Mouse (Mus musculus) lung, postnatal 0 days (tissue): ENCODE measurements at regions not wholly inside any gene's neighbourhood (a gene's known extent, or its start where the extent isn't known, plus 50 kb on each side); places are given as distances from the start of the nearest gene placed in this dataset.
"Not testable (repeated sequence)": the region's sequence is repeated elsewhere in the genome, so short reads cannot be mapped to it uniquely, and the experiment has no call there.

Source experiments
- CTCF ChIP-seq: IDR thresholded peaks from 2 replicates; pipeline ENCODE4 v1.5.1; 2016; ENCODE audit warnings: antibody characterized with exemption, mild to moderate bottlenecking
- EP300 ChIP-seq: IDR thresholded peaks from 2 replicates; pipeline ENCODE4 v1.6.1; 2016; ENCODE audit warnings: antibody characterized with exemption, mild to moderate bottlenecking, control low read depth

GRCm38 (mm10) chrX:135091074-135091473 is 82.1 kb upstream of the Zmat1 start:
- peak; percentile 78 for TF ChIP-seq CTCF
- TF ChIP-seq EP300, result not testable (repeated sequence)
